Mouse (Mus musculus) embryo, embryonic 10.5 days (tissue): ENCODE measurements around the gene Ano10.
A peak's percentile ranks its signal among the peaks of the same experiment; 100 is the strongest.
"Not testable (repeated sequence)": the region's sequence is repeated elsewhere in the genome, so short reads cannot be mapped to it uniquely, and the experiment has no call there.

Experiments
- DNase-seq: peaks from one replicate; pipeline ENCODE4 v3.0.0-alpha.2; 2015; ENCODE audit warnings: low spot score

The Ano10 gene

GRCm38 (mm10) chr9:122198621-122199020, 95.6 kb downstream of the Ano10 start:
- DNase-seq: no peak

GRCm38 (mm10) chr9:122197021-122197420, 97.2 kb downstream of the Ano10 start:
- no peak for DNase-seq

DNA sequence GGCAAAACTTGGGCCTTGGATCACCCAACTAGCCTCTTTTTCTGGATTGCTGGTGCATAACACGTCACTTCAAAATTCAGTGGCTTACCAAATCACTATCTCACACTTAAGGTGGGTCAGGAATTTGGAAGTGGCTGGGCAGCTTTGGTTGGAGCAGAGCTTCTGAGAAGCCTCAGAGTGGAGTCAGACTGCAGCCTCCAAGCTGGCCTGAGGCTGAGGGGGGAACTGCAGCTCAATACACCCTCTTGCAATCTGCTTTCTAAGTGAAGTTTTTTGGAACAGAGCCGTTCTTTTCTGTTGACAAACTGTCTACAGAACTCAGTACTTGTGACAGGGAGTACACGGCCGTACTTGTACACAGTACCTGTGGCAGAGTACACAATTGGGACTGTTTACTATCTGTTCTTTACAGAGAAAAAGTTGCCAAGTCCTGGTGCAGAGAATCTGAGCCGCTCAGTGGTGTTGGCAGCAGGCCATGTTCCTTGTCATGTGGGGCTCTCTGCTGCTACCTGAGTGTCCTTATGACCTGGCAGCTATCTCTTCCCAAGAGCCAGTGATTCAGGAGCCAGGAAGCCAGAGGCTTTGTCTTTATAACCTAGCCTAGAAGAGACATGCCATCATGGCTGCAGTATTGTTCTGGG, 99.1 kb downstream of the Ano10 start:
- no peak for DNase-seq

- DNase-seq: no peak
Observed at GRCm38 (mm10) chr9:122193823-122194222, 100.4 kb downstream of the Ano10 start.

DNA sequence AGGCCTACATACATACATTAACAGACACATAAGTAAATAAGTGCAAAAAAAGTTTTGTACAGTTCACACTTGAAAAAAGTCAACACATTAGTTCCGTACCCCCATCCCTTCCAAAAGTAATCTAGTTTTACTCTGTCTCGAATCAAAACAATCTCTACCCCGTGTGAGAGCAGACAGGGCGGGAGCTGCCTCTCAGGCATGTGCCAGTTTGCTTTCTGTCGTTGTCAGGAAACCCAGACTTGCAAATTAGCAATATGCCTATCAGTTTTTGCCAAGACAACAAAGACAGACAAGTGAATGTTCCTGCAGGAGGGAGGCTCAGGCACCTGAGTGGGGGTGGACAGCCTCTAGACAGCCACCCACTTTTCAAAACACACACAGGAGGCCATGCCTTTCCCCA, 100.9 kb downstream of the Ano10 start:
- no peak for DNase-seq

DNA sequence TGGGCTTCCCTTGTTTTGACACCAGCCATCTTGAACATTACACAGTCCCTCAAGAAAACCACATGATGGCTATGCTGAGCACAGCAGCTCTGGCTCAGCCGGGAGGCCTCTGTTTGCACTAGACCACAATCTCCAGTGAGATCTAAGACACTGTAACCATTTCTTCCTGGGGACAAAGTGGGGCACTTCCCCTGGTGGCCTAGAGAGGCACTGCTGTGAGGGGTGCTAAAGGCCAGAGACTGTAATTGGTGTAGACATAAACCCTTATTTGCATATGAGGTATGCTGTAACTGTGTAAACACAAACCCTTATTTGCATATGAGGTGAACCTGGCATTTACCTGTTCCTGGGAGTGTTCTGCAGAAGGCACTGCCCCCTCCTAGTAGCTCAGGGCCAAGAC, 105.5 kb downstream of the Ano10 start:
- no peak for DNase-seq

- no peak for DNase-seq
Observed at GRCm38 (mm10) chr9:122187451-122187921, 106.7 kb downstream of the Ano10 start.

DNA sequence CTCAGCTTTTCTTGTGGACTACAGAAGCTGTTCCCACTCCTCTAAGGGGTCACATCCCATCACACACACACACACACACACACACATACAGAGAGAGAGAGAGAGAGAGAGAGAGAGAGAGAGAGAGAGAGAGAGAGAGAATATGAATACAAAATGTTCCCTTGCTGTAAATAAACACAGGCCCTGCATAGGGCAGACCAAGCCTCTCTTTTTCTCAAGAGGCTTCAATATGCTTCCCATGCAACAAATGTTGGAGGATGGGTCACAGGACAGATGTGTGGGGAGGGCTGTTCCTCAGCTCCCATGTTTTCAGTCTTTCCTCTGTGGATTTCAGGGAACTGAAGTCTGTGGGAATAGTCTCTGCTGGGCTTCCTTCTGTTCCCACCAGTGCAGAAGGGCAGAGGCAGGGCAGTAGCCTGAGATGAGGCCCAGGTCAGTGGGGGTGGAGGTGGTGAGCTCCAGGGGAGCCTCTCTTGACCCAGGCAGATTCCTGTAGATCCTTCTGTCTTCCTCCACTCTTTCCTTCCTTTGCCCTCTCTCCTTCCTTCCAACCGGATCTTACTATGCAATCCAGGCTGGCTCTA, 107.5 kb downstream of the Ano10 start:
- no peak for DNase-seq

DNA sequence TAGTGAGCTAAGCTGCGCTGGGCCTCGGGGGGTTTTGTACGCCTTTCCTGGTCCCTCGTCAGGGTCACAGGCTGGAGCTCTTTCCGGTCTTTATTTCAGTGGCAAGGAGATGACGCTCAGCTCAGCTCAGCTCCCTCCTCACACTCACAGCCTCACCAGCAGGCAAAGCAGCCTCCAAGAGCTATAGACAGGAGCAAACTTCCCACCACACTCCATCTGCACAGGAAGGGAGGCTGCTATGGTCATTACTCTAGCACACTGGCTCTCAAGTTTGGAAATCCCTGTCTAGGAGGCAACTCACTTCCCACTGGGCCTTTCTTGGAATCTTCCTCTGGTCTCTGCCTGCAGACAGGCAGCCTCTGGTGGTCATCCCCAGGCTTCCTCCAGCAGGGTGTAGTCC, 108.3 kb downstream of the Ano10 start:
- no peak for DNase-seq

GRCm38 (mm10) chr9:122185061-122185460, 109.2 kb downstream of the Ano10 start:
- peak; percentile 79 for DNase-seq

- DNase-seq: no peak
Observed at GRCm38 (mm10) chr9:122184329-122184728, 109.9 kb downstream of the Ano10 start.

DNA sequence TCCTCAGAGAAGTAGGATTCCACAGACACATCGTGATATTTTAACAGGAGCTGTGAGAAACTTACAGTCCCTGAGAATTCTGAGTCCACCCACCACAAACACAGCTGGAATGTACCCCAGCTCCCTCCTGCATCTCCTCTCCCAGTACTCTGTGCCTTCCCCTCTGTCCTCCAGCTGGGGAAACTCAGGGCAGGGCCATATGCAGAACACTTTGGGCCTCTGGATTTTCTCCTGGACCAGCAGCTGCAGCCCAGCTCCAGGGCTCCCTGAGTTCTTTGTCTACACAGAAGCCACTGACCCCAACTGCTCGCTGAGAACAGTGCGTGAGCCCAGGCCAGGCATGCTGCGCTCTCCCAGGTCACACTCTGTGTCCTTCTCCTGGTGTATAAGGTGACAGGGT, 111.1 kb downstream of the Ano10 start:
- DNase-seq: no peak

- no peak for DNase-seq
Observed at GRCm38 (mm10) chr9:122180105-122180504, 114.1 kb downstream of the Ano10 start.

GRCm38 (mm10) chr9:122178427-122178826, 115.8 kb downstream of the Ano10 start:
- no peak for DNase-seq

- DNase-seq: no peak
Observed at GRCm38 (mm10) chr9:122177256-122178220, 116.7 kb downstream of the Ano10 start.

DNA sequence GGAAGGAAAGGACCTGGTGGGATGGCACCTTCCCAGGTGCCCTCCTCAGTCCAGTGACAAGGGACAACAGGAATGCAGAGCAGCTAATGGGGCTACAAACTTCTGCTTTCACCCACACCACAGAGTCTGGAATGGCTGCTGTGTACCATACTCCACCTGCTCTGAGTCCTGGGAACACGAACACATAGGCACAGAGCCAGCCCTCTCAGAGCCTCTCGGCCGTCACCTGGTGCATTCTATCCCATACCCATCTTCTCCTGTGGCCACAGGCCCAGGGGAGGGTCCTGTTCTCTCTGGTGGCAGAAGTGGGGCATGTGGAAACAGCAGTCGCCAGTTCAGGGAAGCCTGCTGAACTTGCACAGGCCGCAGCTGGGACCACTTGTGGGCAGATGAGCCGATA, 119.5 kb downstream of the Ano10 start:
- DNase-seq: no peak

DNA sequence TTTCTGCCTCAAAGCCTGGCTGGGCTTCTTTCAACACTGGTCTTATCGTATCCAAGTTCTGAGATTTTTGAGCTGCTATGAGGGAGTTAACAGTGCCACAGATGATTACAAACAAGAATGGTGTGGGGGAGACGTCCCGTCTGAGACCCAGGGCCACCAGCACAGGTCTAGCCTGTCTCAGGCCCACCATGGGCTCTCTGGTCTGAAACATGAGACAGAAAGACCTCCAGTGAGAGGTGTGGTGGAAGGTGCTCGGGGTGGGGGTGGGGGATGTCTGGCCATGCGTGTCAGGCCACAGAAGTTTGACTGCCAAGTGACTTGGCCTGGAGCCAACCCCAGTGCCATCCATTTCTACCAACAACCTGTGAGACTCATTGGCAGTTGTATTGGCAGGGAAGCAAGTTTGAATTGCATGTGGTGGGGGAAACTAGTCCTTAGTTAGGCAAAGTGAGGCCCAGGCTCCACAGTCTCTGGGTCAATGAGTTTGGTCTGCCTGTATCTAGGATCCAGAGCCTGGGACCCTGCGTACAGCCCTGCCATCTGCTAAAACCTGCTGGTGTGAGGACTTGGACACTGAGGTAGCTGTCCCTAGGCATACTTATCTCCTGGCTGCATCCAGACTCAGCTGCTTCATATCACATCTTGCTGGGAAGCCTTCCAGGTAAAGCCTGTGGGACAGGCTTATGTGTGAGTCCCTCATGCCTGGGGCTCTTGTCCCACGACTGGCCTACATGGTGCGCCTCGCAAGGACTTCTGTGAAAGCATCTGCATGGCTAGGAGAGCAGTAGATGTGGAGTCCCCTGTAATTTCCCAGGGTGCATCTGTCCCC, 120.6 kb downstream of the Ano10 start:
- DNase-seq: no peak

DNA sequence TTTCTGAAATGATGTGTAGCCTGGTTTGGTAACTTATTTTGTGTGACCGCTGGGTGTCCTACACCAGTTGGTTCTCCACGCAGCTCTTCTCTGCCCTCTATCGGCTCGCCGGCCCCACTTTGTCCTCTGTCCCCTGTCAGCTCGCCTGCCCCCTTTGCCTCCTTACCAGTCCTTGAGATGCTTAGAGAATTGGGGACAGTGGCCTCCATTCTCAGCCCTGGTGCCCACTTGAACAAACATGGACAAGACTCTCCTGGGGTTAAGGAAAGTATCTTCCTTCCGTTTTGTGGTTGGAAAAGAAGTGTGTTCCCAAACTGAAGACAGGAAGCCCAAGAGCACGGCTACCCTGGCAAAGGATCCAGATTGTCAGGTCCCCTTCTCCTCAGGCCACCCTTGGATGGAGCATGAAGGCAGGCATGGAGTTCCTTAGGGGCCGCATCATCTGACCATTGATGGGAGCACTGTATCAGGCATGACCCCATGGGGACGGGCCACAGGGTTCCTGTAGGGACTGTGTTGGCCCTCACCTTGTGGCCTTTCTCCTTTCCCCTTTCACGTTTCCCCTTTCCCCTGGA, 121.5 kb downstream of the Ano10 start:
- no peak for DNase-seq

DNA sequence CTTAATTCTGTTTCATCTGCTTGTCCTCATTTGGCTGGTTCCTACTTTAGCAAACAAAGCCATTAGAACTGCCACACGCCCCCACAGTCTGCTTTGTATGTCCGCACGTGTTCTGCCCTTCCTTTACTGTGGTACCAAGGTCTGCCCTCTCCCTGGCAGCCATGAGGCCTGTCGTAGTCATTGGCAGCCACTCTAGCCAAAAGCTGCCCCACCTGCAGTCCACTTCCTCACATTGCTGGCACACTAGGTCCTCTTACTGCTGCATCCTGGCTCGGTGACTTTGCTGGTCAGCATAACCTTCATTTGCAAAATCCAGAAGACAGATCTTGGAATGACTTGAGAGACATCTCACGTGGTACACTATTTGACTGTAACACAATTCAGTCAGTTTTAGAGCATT, 124.3 kb downstream of the Ano10 start:
- no peak for DNase-seq

- not testable (repeated sequence) for DNase-seq
Observed at GRCm38 (mm10) chr9:122167719-122168118, 126.5 kb downstream of the Ano10 start.

GRCm38 (mm10) chr9:122164535-122164934, 129.7 kb downstream of the Ano10 start:
- no peak for DNase-seq

DNA sequence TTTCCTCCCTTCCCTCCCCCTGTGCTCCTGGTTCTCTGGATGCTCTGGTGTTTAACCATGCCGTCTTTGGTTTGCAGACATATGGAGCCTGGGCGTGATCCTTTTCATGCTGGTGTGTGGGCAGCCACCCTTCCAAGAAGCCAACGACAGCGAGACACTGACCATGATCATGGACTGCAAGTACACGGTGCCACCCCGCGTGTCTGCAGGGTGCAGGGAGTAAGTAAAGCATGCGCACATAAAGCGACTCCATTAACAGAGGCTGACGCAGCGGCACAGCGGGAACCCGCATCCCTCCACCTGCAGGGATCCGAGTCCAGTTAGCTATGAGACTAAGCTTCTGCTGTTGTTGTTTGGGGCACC, 137.2 kb downstream of the Ano10 start:
- DNase-seq: no peak
